Mouse (Mus musculus): Measurements from ENCODE around the gene Pdia4. TPM values are rescaled to one million over a fixed set of nuclear protein-coding genes. Genes with fewer than 3 reads are reported as not detected.

The Pdia4 gene
- total RNA-seq (2023): 73.9 TPM

DNA sequence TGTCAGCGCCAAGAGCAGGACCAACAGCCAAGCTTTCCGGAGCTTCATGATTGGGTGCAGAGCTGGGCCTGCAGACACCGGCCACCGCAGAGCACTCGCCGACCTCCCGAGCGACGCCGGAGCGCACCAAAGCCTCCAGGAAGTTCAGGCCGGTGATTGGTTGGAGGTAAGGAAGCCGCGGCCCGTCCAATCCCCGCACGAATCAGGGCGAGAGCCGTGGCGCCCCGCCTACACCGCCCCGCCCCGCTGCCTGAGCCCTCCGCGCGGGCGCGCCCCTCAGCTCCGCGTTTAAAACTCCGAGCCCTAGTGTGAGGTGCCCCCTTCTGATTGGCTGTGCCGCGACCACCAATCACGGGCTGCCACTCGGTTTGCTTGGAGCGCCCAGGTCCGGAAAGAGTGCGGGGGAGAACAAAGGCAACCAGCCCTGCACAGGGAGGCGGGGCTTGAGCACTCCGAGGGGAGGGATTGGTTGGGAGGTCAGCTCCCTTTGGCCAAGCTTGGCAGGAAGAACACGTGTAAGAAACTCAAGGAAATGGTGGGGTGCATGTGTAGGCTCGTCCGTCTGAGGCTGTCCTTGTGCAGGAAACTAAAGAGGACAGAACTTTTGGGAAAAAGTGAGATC is at the start of gene Pdia4:
Gene Pdia4 (minus strand): TSS at position 174 of the 622 bp plus-strand sequence.

GRCm38 (mm10) chr6:47835482-47835983 is 22.3 kb upstream of the Pdia4 start, which contains the start of gene Zfp398:
Gene Zfp398, plus strand, starts transcription at chr6:47835661.

DNA sequence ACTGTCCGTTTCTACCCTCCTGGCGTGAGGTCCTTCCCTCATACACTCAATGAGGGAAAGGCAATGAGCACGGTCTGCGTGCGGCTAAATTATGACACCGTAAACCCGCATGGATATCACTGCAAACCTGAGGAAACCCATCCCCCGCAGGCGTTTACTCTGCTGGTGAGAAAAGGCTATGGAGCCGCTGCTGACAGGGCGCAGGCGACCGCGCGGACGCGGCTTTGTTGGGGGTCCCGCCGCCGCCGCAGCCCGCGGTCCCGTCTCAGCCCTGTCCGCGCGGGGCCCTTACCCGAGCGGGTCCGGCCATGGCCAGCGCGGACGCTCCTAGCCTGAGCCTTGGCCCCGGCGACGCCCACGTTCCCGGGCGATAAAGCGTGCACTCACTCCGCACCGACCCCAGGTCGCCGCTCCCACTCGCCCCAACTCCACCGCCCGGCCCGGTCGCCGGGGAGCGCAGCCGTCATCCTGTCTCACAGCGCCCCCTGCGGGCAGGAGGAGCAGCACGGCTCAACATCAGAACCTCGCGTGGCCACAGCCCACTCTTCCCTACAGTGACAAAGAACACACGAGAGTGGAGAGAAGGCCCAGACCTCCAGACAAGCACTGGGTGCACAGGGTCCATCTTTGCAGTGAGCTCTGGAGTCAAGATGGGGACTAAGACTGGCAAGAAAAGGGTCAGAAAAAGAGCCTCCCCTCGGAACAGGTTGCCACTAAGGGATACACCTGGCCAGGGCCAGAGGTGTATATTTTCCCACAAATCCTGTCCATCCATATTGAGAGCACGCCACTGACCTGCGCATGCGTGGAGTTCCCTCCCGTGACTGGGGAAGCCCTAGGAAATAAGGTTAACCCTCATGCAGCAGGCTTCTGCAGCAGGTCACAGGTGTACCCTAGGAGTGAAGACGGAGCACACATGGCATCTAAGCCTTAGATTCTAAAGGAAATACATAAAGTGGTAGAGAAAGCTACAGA is 17.2 kb upstream of the Pdia4 start, which contains the start of gene Zfp786:
Gene Zfp786 (minus strand): TSS at position 764 of the 975 bp plus-strand sequence.

Other genes starting within 250 kb of the Pdia4 start
- 16.8 TPM for gene Ezh2, start 218.1 kb downstream of the Pdia4 start, total RNA-seq (2023)
- 0.15 TPM for gene Zfp786, start 17.4 kb upstream of the Pdia4 start, total RNA-seq (2023)
- 31.9 TPM for gene Zfp398, start 22.2 kb upstream of the Pdia4 start, total RNA-seq (2023)
- gene Zfp282, start 63.8 kb upstream of the Pdia4 start, total RNA-seq (2023): 13.1 TPM
- 47.2 TPM for gene Zfp212, start 107.0 kb upstream of the Pdia4 start, total RNA-seq (2023)
- gene Zfp956, start 140.0 kb upstream of the Pdia4 start, total RNA-seq (2023): 27.6 TPM
- 59.7 TPM for gene Zfp777, start 235.5 kb upstream of the Pdia4 start, total RNA-seq (2023)

All from CD8-positive naive resting alpha-beta T cell, adult 57 days (primary cell).